Mouse (Mus musculus) CH12.LX (cell line): ENCODE results near the gene Ccdc36. TPM values are rescaled to one million over a fixed set of nuclear protein-coding genes. Genes with fewer than 3 reads are reported as not detected.

Source experiments
- DNase-seq: peaks from one replicate; pipeline ENCODE4 v3.0.0-alpha.2; 2013; ENCODE audit errors: extremely low read depth
- H3K27ac ChIP-seq: 2 replicates; pipeline ENCODE4 v1.5.1; 2012; ENCODE audit warnings: low read depth, mild to moderate bottlenecking, control low read depth, moderate library complexity; ENCODE audit not compliant: insufficient read depth
- H3K27me3 ChIP-seq: replicated peaks from 2 replicates; pipeline ENCODE3; 2012; ENCODE audit warnings: inconsistent platforms
- H3K36me3 ChIP-seq, 2 experiments: replicated peaks in 1 of 2; 2 replicates each; pipeline versions ENCODE3 to v1.6.1; 2012; ENCODE audit warnings: inconsistent platforms in 1 of 2, low read length in 1 of 2, mild to moderate bottlenecking in 1 of 2, mixed read lengths in 1 of 2, moderate library complexity in 1 of 2; ENCODE audit not compliant: control insufficient read depth in 1 of 2, insufficient read depth in 1 of 2
- H3K4me1 ChIP-seq, 2 experiments: 2 replicates each; pipeline ENCODE4 v1.6.1; 2012; ENCODE audit warnings: inconsistent platforms in 1 of 2, moderate library complexity in 1 of 2; ENCODE audit not compliant: insufficient read depth in 2 of 2, control insufficient read depth in 1 of 2
- H3K4me2 ChIP-seq: 2 replicates; pipeline ENCODE4 v1.6.1; 2012; ENCODE audit warnings: low read depth, mild to moderate bottlenecking, control low read depth; ENCODE audit not compliant: poor library complexity, insufficient read depth, severe bottlenecking
- H3K4me3 ChIP-seq, 3 experiments: fragments of 150-350 bp in 1 of 3; sonication (generic) in 1 of 3; replicated peaks in 1 of 3; 2 replicates each; pipeline versions ENCODE3 to v1.5.1; 2011 to 2012; ENCODE audit warnings: low read depth in 2 of 3, low read length in 2 of 3, mild to moderate bottlenecking in 2 of 3, moderate library complexity in 2 of 3, control low read depth in 1 of 3, improper control_type of control experiment in 1 of 3, inconsistent platforms in 1 of 3, mixed read lengths in 1 of 3; ENCODE audit not compliant: poor library complexity in 1 of 3
- H3K79me2 ChIP-seq: replicated peaks from 2 replicates; pipeline ENCODE4 v1.6.1; 2012; ENCODE audit warnings: mild to moderate bottlenecking, moderate library complexity; ENCODE audit not compliant: control insufficient read depth, poor library complexity, insufficient read depth, severe bottlenecking; ENCODE audit errors: extremely low read depth
- H3K9ac ChIP-seq: 2 replicates; pipeline ENCODE4 v1.6.1; 2012; ENCODE audit warnings: low read depth, mild to moderate bottlenecking, control low read depth, moderate library complexity; ENCODE audit not compliant: insufficient read depth
- H3K9me3 ChIP-seq: replicated peaks from 2 replicates; pipeline ENCODE3; 2012; ENCODE audit warnings: low read length, inconsistent platforms, mixed read lengths
- CHD1 ChIP-seq: IDR thresholded peaks from 2 replicates; pipeline ENCODE4 v1.6.1; 2012; ENCODE audit warnings: low read depth, low read length, improper control_type of control experiment, inconsistent platforms
- CTCF ChIP-seq, 2 experiments: IDR thresholded peaks in 1 of 2; conservative IDR thresholded peaks in 1 of 2; 2 replicates each; pipeline ENCODE4 v1.5.1; 2011 to 2012; ENCODE audit warnings: low read depth in 2 of 2, low read length in 2 of 2, improper control_type of control experiment in 1 of 2, inconsistent platforms in 1 of 2, mild to moderate bottlenecking in 1 of 2, moderate library complexity in 1 of 2
- ELF1 ChIP-seq: IDR thresholded peaks from 2 replicates; pipeline ENCODE4 v1.6.1; 2014; ENCODE audit warnings: low read depth, mild to moderate bottlenecking, inconsistent platforms, low read length, improper control_type of control experiment
- IRF4 ChIP-seq: IDR thresholded peaks from 2 replicates; pipeline ENCODE4 v1.6.1; 2014; ENCODE audit warnings: low read depth, mild to moderate bottlenecking, inconsistent platforms, low read length, improper control_type of control experiment
- MAZ ChIP-seq: IDR thresholded peaks from 2 replicates; pipeline ENCODE4 v1.6.1; 2012; ENCODE audit warnings: low read depth, mild to moderate bottlenecking, inconsistent platforms, low read length, improper control_type of control experiment, moderate library complexity
- MXI1 ChIP-seq: IDR thresholded peaks from 2 replicates; pipeline ENCODE4 v1.6.1; 2011; ENCODE audit warnings: mild to moderate bottlenecking, low read depth, low read length, improper control_type of control experiment
- MYC ChIP-seq: IDR thresholded peaks from 2 replicates; pipeline ENCODE4 v1.6.1; 2011; ENCODE audit warnings: low read depth, mild to moderate bottlenecking, improper control_type of control experiment, low read length
- RAD21 ChIP-seq: IDR thresholded peaks from 2 replicates; pipeline ENCODE4 v1.6.1; 2011; ENCODE audit warnings: low read depth, mild to moderate bottlenecking, low read length, improper control_type of control experiment, moderate library complexity
- RCOR1 ChIP-seq: conservative IDR thresholded peaks from 2 replicates; pipeline ENCODE4 v1.6.1; 2012; ENCODE audit warnings: low read depth, mild to moderate bottlenecking, inconsistent platforms, low read length, improper control_type of control experiment
- SIN3A ChIP-seq: IDR thresholded peaks from 2 replicates; pipeline ENCODE4 v1.6.1; 2012; ENCODE audit warnings: low read length, improper control_type of control experiment, inconsistent platforms
- TCF12 ChIP-seq: IDR thresholded peaks from 2 replicates; pipeline ENCODE4 v1.6.1; 2014; ENCODE audit warnings: low read depth, mild to moderate bottlenecking, inconsistent platforms, low read length, improper control_type of control experiment
- USF1 ChIP-seq: IDR thresholded peaks from 2 replicates; pipeline ENCODE4 v1.6.1; 2014; ENCODE audit warnings: low read depth, mild to moderate bottlenecking, inconsistent platforms, low read length, improper control_type of control experiment
- ZKSCAN1 ChIP-seq: IDR thresholded peaks from 2 replicates; pipeline ENCODE4 v1.6.1; 2012; ENCODE audit warnings: low read depth, inconsistent platforms, low read length, improper control_type of control experiment, borderline replicate concordance
- ZNF384 ChIP-seq: IDR thresholded peaks from 2 replicates; pipeline ENCODE4 v1.6.1; 2012; ENCODE audit warnings: low read depth, low read length, improper control_type of control experiment, inconsistent platforms
- dilution Hi-C: fragments of 300-500 bp; cut with MboI; formaldehyde crosslinking; loops from 2 replicates; pipeline ENCODE4 v1.14.3; 2020; ENCODE audit warnings: low sequenced_read_pairs; ENCODE audit not compliant: extremely low pct_unique_long_range_greater_than_20kb, extremely low pct_ligation_motif_present
- in situ Hi-C: fragments of 300-500 bp; cut with MboI; formaldehyde crosslinking; loops from 3 replicates; pipeline ENCODE4 v1.14.3; 2019; ENCODE audit warnings: low sequenced_read_pairs, low pct_ligation_motif_present, low pct_unique_long_range_greater_than_20kb, mixed read lengths
- polyA plus RNA-seq: library from polyadenylated mRNA; unstranded; fragments of >175 nt; gene quantifications from 2 replicates; pipeline ENCODE4 v1.2.1, GENCODE M21; 2012; ENCODE audit warnings: low read depth; ENCODE audit not compliant: insufficient read length
- total RNA-seq, 2 experiments: library from RNA; depleted of rRNA; stranded (reverse); fragments of 300-350 nt in 1 of 2; fragments of >200 nt in 1 of 2; gene quantifications; 2 replicates each; pipeline ENCODE4 v1.2.3; 2012 to 2014

Ccdc36 gene
- total and polyA plus RNA-seq, 3 experiments, result 0.04 to 0.13 (median 0.13) TPM

DNA sequence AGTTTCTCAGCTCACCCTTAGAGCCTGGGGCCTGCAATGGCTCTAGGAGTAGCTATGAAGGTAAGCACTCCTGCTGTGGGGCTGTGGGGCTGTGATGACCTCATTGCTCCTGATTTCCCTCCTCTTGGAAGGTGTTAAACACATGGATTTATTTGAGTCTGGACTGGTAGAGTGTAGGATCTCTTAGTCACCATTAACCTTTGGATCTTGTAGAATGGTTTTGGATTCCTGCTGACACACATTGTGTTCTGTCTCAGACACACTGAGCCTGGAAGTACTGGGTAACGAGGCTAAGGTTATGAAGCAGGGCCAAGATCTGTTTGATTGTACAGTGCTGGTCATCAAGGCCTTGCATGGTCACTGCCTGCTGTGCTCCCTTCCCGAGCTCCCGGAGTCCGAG is 49.0 kb downstream of the Ccdc36 start:
- TF ChIP-seq SIN3A, result no peak
- TF ChIP-seq MAZ, result no peak
- TF ChIP-seq IRF4, result no peak
- TF ChIP-seq MXI1, result no peak
- TF ChIP-seq CTCF (conservative IDR thresholded peaks at IDR 0.05 in 1 of 2, IDR thresholded peaks at IDR 0.05 in 1 of 2; ENCODE audit: low read depth in 2 of 2, low read length in 2 of 2), result no peak
- no peak for TF ChIP-seq USF1
- TF ChIP-seq ELF1, result no peak
- TF ChIP-seq ZKSCAN1, result no peak
- Histone ChIP-seq H3K9ac (no peak overlapping the region), H3K4me2 (no peak overlapping the region), H3K9me3 (no peaks in the 10 kb centered on the region), H3K36me3 (peaks cover 69 to 89% of the 10 kb centered on the region in 2 experiments), H3K79me2 (no peaks in the 10 kb centered on the region), H3K4me3 (no peak overlapping the region), H3K27me3 (no peaks in the 10 kb centered on the region), H3K4me1 (no peaks in the 10 kb centered on the region), H3K27ac (no peak overlapping the region)
- dilution Hi-C loops, result no loop called here
- no peak for DNase-seq
- in situ Hi-C loops, result no loop called here

DNA sequence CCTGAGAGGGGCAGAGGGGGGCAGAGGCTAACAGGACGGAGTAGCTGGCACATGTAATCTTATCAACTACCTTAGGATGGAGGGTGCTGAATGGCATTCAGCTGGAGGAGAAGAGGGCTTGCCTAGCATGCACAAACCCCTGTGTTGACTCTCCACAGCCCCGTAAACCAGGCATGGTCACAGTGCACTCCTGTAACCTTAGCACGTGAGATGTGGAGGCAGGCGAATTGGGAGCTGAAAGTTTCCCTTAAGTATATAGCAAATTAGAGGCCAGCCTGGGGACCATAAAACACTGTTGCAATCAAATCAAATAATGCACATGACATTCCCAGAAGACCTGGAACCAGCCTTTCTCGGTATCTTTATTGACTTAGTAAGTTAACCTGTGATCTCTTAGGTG is 49.5 kb downstream of the Ccdc36 start:
- no peaks in the 10 kb centered on the region for H3K79me2 ChIP-seq
- TF ChIP-seq CTCF (conservative IDR thresholded peaks at IDR 0.05 in 1 of 2, IDR thresholded peaks at IDR 0.05 in 1 of 2; ENCODE audit: low read depth in 2 of 2, low read length in 2 of 2) (no peak), RCOR1 (no peak), RAD21 (no peak), MAZ (no peak), CHD1 (no peak), MYC (no peak), ZKSCAN1 (no peak)
- H3K27me3 ChIP-seq, result no peaks in the 10 kb centered on the region
- dilution Hi-C loops (no loop called here), in situ Hi-C loops (no loop called here)
- H3K4me1 ChIP-seq, result no peaks in the 10 kb centered on the region
- no peak for DNase-seq
- H3K4me3 ChIP-seq, result no peak overlapping the region
- H3K36me3 ChIP-seq, result peaks cover 69 to 89% of the 10 kb centered on the region in 2 experiments
- no peak overlapping the region for H3K9ac ChIP-seq
- no peak overlapping the region for H3K4me2 ChIP-seq
- H3K9me3 ChIP-seq, result no peaks in the 10 kb centered on the region
- H3K27ac ChIP-seq, result no peak overlapping the region

DNA sequence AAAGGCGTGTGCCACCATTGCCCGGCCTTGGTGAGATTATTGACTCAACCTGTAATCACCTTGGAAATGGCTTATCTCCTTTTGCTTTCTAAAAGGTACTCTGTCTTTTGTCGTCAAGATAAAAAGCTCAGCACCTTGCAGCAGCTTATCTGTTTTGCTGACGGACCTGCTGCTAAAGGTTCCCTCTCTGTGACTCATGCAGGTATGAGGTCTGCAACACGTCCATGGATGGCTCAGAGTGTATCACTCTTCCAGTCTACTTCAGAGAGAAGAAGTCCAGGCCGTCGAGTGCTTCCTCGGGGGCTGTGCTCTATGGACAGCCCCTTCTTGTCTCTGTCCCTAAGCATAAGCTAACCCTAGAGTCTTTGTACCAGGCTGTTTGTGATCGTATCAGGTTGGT is 50.0 kb downstream of the Ccdc36 start:
- no peaks in the 10 kb centered on the region for H3K27me3 ChIP-seq
- H3K4me3 ChIP-seq, result no peak overlapping the region
- no peak overlapping the region for H3K4me2 ChIP-seq
- in situ Hi-C loops (no loop called here), dilution Hi-C loops (no loop called here)
- no peaks in the 10 kb centered on the region for H3K9me3 ChIP-seq
- H3K9ac ChIP-seq, result no peak overlapping the region
- no peak overlapping the region for H3K27ac ChIP-seq
- no peak for TF ChIP-seq USF1
- no peak for TF ChIP-seq TCF12
- no peak for TF ChIP-seq ZNF384
- no peak for TF ChIP-seq RCOR1
- H3K4me1 ChIP-seq, result no peaks in the 10 kb centered on the region
- no peaks in the 10 kb centered on the region for H3K79me2 ChIP-seq
- peaks cover 71 to 90% of the 10 kb centered on the region in 2 experiments for H3K36me3 ChIP-seq
- no peak for DNase-seq

Other genes starting within 250 kb of the Ccdc36 start
Only the 20 nearest of the 23 such genes appear.
- gene Dag1, start 164.5 kb downstream of the Ccdc36 start, total RNA-seq (2012; rRNA removed), result 3.7 and 3.9 TPM in 2 replicates
- 1.4 and 1.7 TPM in 2 replicates for gene Dag1, start 164.5 kb downstream of the Ccdc36 start, total RNA-seq (2014; rRNA removed)
- gene Dag1, start 164.5 kb downstream of the Ccdc36 start, polyA plus RNA-seq, result 4.3 and 5.7 TPM in 2 replicates
- 9.3 and 12.9 TPM in 2 replicates for gene Nicn1, start 138.1 kb downstream of the Ccdc36 start, total RNA-seq (2012; rRNA removed)
- gene Nicn1, start 138.1 kb downstream of the Ccdc36 start, total RNA-seq (2014; rRNA removed), result 7.4 and 8.5 TPM in 2 replicates
- gene Nicn1, start 138.1 kb downstream of the Ccdc36 start, polyA plus RNA-seq, result 9.5 and 9.7 TPM in 2 replicates
- 2.2 and 2.7 TPM in 2 replicates for gene Amt, start 131.6 kb downstream of the Ccdc36 start, total RNA-seq (2012; rRNA removed)
- 1.1 and 1.3 TPM in 2 replicates for gene Amt, start 131.6 kb downstream of the Ccdc36 start, total RNA-seq (2014; rRNA removed)
- 1.5 and 2.1 TPM in 2 replicates for gene Amt, start 131.6 kb downstream of the Ccdc36 start, polyA plus RNA-seq
- gene Rhoa, start 122.4 kb downstream of the Ccdc36 start, total RNA-seq (2012; rRNA removed), result 84.0 and 96.9 TPM in 2 replicates
- 231 and 243 TPM in 2 replicates for gene Rhoa, start 122.4 kb downstream of the Ccdc36 start, total RNA-seq (2014; rRNA removed)
- gene Rhoa, start 122.4 kb downstream of the Ccdc36 start, polyA plus RNA-seq, result 308 TPM in 2 replicates
- gene Tcta, start 122.3 kb downstream of the Ccdc36 start, total RNA-seq (2012; rRNA removed), result 5.0 and 8.7 TPM in 2 replicates
- gene Tcta, start 122.3 kb downstream of the Ccdc36 start, total RNA-seq (2014; rRNA removed), result 7.3 and 7.4 TPM in 2 replicates
- 3.0 and 5.0 TPM in 2 replicates for gene Tcta, start 122.3 kb downstream of the Ccdc36 start, polyA plus RNA-seq
- gene Gpx1, start 89.6 kb downstream of the Ccdc36 start, total RNA-seq (2012; rRNA removed), result 506 and 595 TPM in 2 replicates
- 750 and 883 TPM in 2 replicates for gene Gpx1, start 89.6 kb downstream of the Ccdc36 start, total RNA-seq (2014; rRNA removed)
- gene Gpx1, start 89.6 kb downstream of the Ccdc36 start, polyA plus RNA-seq, result 694 and 813 TPM in 2 replicates
- gene Usp4, start 80.6 kb downstream of the Ccdc36 start, total RNA-seq (2012; rRNA removed), result 72.8 and 74.6 TPM in 2 replicates
- gene Usp4, start 80.6 kb downstream of the Ccdc36 start, total RNA-seq (2014; rRNA removed), result 50.6 and 52.1 TPM in 2 replicates
- 86.3 and 93.5 TPM in 2 replicates for gene Usp4, start 80.6 kb downstream of the Ccdc36 start, polyA plus RNA-seq
- 0.21 TPM in 2 replicates for gene 1700102P08Rik, start 35.7 kb downstream of the Ccdc36 start, total RNA-seq (2012; rRNA removed)
- gene 1700102P08Rik, start 35.7 kb downstream of the Ccdc36 start, total RNA-seq (2014; rRNA removed), result 0.59 TPM in 1 of 2 replicates, not detected in the other
- 0.26 TPM in 1 of 2 replicates, not detected in the other for gene 1700102P08Rik, start 35.7 kb downstream of the Ccdc36 start, polyA plus RNA-seq
- gene BC048562, start 8.0 kb upstream of the Ccdc36 start, total RNA-seq (2012; rRNA removed), result not detected in 2 replicates
- not detected in 2 replicates for gene BC048562, start 8.0 kb upstream of the Ccdc36 start, total RNA-seq (2014; rRNA removed)
- not detected in 2 replicates for gene BC048562, start 8.0 kb upstream of the Ccdc36 start, polyA plus RNA-seq
- gene Ccdc71, start 32.0 kb upstream of the Ccdc36 start, total RNA-seq (2012; rRNA removed), result 16.1 and 19.3 TPM in 2 replicates
- 13.0 and 14.5 TPM in 2 replicates for gene Ccdc71, start 32.0 kb upstream of the Ccdc36 start, total RNA-seq (2014; rRNA removed)
- 29.0 and 33.0 TPM in 2 replicates for gene Ccdc71, start 32.0 kb upstream of the Ccdc36 start, polyA plus RNA-seq
- 3.1 and 3.5 TPM in 2 replicates for gene Klhdc8b, start 33.1 kb upstream of the Ccdc36 start, total RNA-seq (2012; rRNA removed)
- 1.9 and 2.6 TPM in 2 replicates for gene Klhdc8b, start 33.1 kb upstream of the Ccdc36 start, total RNA-seq (2014; rRNA removed)
- 3.4 and 5.2 TPM in 2 replicates for gene Klhdc8b, start 33.1 kb upstream of the Ccdc36 start, polyA plus RNA-seq
- 0.08 and 0.89 TPM in 2 replicates for gene Lamb2, start 51.3 kb upstream of the Ccdc36 start, total RNA-seq (2012; rRNA removed)
- gene Lamb2, start 51.3 kb upstream of the Ccdc36 start, total RNA-seq (2014; rRNA removed), result 0.04 TPM in 1 of 2 replicates, not detected in the other
- gene Lamb2, start 51.3 kb upstream of the Ccdc36 start, polyA plus RNA-seq, result 0.11 and 0.17 TPM in 2 replicates
- 68.7 and 69.9 TPM in 2 replicates for gene Usp19, start 62.1 kb upstream of the Ccdc36 start, total RNA-seq (2012; rRNA removed)
- 36.5 TPM in 2 replicates for gene Usp19, start 62.1 kb upstream of the Ccdc36 start, total RNA-seq (2014; rRNA removed)
- 84.2 and 106 TPM in 2 replicates for gene Usp19, start 62.1 kb upstream of the Ccdc36 start, polyA plus RNA-seq
- gene Qars, start 79.2 kb upstream of the Ccdc36 start, total RNA-seq (2012; rRNA removed), result 271 and 322 TPM in 2 replicates
- gene Qars, start 79.2 kb upstream of the Ccdc36 start, total RNA-seq (2014; rRNA removed), result 188 and 229 TPM in 2 replicates
- 270 and 293 TPM in 2 replicates for gene Qars, start 79.2 kb upstream of the Ccdc36 start, polyA plus RNA-seq
- 104 and 115 TPM in 2 replicates for gene Qrich1, start 88.3 kb upstream of the Ccdc36 start, total RNA-seq (2012; rRNA removed)
- gene Qrich1, start 88.3 kb upstream of the Ccdc36 start, total RNA-seq (2014; rRNA removed), result 117 and 118 TPM in 2 replicates
- 61.5 and 72.1 TPM in 2 replicates for gene Qrich1, start 88.3 kb upstream of the Ccdc36 start, polyA plus RNA-seq
- 405 and 494 TPM in 2 replicates for gene Impdh2, start 131.8 kb upstream of the Ccdc36 start, total RNA-seq (2012; rRNA removed)
- gene Impdh2, start 131.8 kb upstream of the Ccdc36 start, total RNA-seq (2014; rRNA removed), result 464 and 485 TPM in 2 replicates
- gene Impdh2, start 131.8 kb upstream of the Ccdc36 start, polyA plus RNA-seq, result 472 and 483 TPM in 2 replicates
- gene Ndufaf3, start 138.9 kb upstream of the Ccdc36 start, total RNA-seq (2012; rRNA removed), result 24.6 and 25.7 TPM in 2 replicates
- 15.3 and 15.7 TPM in 2 replicates for gene Ndufaf3, start 138.9 kb upstream of the Ccdc36 start, total RNA-seq (2014; rRNA removed)
- 27.2 and 30.7 TPM in 2 replicates for gene Ndufaf3, start 138.9 kb upstream of the Ccdc36 start, polyA plus RNA-seq
- 110 and 119 TPM in 2 replicates for gene Dalrd3, start 141.4 kb upstream of the Ccdc36 start, total RNA-seq (2012; rRNA removed)
- gene Dalrd3, start 141.4 kb upstream of the Ccdc36 start, total RNA-seq (2014; rRNA removed), result 52.6 and 57.4 TPM in 2 replicates
- 100 and 114 TPM in 2 replicates for gene Dalrd3, start 141.4 kb upstream of the Ccdc36 start, polyA plus RNA-seq
- 14.3 and 17.8 TPM in 2 replicates for gene Wdr6, start 150.3 kb upstream of the Ccdc36 start, total RNA-seq (2012; rRNA removed)
- 9.1 and 9.8 TPM in 2 replicates for gene Wdr6, start 150.3 kb upstream of the Ccdc36 start, total RNA-seq (2014; rRNA removed)
- 14.9 and 16.3 TPM in 2 replicates for gene Wdr6, start 150.3 kb upstream of the Ccdc36 start, polyA plus RNA-seq
- gene P4htm, start 169.2 kb upstream of the Ccdc36 start, total RNA-seq (2012; rRNA removed), result 9.1 and 11.0 TPM in 2 replicates
- gene P4htm, start 169.2 kb upstream of the Ccdc36 start, total RNA-seq (2014; rRNA removed), result 4.8 and 5.4 TPM in 2 replicates
- 7.9 and 9.5 TPM in 2 replicates for gene P4htm, start 169.2 kb upstream of the Ccdc36 start, polyA plus RNA-seq